Mouse (Mus musculus): ENCODE measurements around the gene Gm20696.

DNA sequence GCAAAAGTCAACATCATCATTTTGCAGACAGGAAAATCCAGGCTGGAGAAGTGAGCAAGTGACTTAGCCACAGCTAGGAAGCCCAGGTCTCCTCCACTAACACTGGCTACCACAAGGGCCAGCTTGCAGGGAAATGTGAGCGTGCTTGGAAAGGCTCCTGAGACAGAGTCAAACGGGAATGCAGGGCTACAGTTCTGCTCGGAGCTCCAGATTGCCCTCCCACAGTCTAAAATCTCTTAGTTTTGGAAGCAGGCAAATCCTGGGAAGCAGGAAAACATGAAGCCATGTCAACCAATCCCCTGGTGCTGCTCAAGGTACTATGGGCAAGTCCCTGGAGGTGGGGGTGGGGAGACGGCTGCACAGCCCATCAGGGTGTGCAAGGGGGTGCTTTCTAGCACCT, 219.2 kb downstream of the Gm20696 start:
- TF ChIP-seq POLR2A (IDR thresholded peaks at IDR 0.05; ENCODE audit: borderline replicate concordance, extremely low read depth, insufficient read depth, insufficient read length, poor library complexity, severe bottlenecking) (no peak), CTCF (IDR thresholded peaks at IDR 0.05; ENCODE audit: borderline replicate concordance, extremely low read depth, insufficient read depth, insufficient read length) (no peak)

Measured in brain, embryonic 14.5 days (tissue).